Mouse (Mus musculus) left cerebral cortex, adult 2 months (tissue): ENCODE results near the gene Btc. TPM values are rescaled to one million over a fixed set of nuclear protein-coding genes. Genes with fewer than 3 reads are reported as not detected.
A peak's percentile ranks its signal among the peaks of the same experiment; 100 is the strongest.

Experiments used
- DNase-seq, 2 experiments: peaks; one replicate each; pipeline ENCODE4 v3.0.0; 2021 to 2022; ENCODE audit warnings: low spot score in 2 of 2, mixed read lengths in 1 of 2; ENCODE audit errors: extremely low spot score in 1 of 2
- H3K27ac ChIP-seq: fragments of 200-600 bp; 2 replicates; pipeline ENCODE4 v1.8.1; 2022
- H3K4me3 ChIP-seq: fragments of 200-600 bp; 2 replicates; pipeline ENCODE4 v1.8.1; 2022
- CTCF ChIP-seq: fragments of 200-600 bp; IDR thresholded peaks from 2 replicates; pipeline ENCODE4 v1.8.1; 2022; ENCODE audit warnings: antibody characterized with exemption, mild to moderate bottlenecking, moderate library complexity
- intact Hi-C: fragments of 180-260 bp; cut with DNase I; formaldehyde crosslinking; loops from one replicate; pipeline ENCODE4 v1.15.1; 2025
- long read RNA-seq, 2 experiments: library from polyadenylated mRNA; stranded (forward); transcript quantifications; one replicate each; pipeline ENCODE4 v2.0.0; 2021; ENCODE audit warnings: borderline mapping rate in 2 of 2
- total RNA-seq, 2 experiments: library from RNA; stranded (reverse); gene quantifications; 2 replicates each; pipeline ENCODE4 v1.2.3; 2021

Gene Btc
- total RNA-seq, result under 1 TPM; 0.30 to 0.50 TPM
- long read RNA-seq, experiment 1, result 0 reads
- long read RNA-seq, experiment 2, result 0 reads

DNA sequence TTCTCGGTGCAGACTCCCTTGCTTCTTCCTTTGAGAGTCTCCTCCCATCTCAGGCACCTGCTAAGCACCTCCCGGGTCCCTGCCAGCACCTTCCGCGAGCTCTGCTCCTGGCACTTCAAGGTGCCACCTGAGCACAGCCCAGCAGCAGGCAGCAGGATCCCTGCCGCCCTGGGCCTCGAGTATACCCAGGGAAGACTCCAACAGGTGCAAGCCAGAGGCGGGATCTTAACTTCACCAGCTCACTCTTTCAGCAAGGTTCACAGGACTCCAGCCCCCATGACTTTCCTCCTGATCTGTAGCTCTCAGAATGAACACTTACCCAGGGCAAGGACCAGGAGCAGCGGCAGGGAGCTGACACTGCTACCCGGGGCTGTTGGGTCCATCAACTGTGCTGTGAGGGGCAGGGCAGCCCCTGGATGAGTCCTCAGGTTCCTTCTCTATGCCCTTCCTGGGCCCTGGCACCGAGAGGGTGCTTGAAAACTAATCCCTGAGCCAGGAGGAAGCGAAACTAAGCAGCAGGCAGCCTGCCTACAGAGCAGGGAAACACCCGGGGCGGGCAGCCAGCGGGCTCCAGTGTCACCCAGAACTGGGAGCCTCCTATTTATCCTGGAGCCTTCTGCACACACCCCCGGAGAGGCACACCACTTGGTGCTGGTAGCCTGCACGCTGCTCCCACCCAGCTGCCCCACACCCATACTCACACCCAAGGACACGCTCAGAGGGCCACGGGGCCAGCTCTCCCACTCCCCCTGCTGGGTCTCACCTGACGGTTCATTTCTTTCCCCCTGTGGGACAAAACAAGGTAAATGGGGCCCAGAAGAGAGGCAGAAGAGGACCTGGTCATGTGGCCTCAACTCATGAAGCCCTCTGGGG, at the start of gene Btc:
TSS of gene Btc (minus strand) at position 656 of the 873 bp plus-strand sequence.
- peak; percentile 50 for TF ChIP-seq CTCF
- peak within 1 kb of the TSS; percentile 47 for H3K4me3 ChIP-seq
- peak; percentile 27 to 33 for DNase-seq
- intact Hi-C loops, result no loop called here
- H3K27ac ChIP-seq, result no peak within 1 kb of the TSS

DNA sequence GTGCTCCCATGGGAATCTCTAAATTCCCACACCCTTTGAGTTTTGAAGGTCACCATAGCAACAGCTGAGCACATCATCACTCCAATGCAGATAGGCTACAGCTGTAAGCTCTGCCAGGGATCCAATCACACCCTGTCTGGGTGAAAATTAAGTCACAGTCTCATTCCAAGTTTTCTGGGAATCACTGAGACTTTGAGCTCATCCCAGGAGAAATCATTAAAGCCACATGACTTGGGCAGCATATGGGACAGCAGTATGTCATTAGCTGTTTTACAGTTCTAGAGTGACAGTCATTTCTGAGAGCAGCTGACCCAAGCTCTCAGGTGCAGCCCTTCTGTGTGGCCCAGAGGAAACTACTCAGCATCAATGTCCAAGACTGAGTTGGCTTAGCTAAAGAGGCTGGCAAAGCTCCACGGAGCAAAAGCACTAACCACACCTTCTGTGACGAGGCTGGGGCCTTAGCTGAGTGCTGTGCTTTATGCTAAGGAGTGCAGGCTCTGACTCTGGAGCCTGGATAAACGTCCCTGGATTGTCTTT, 42.3 kb upstream of the Btc start:
- intact Hi-C loops, result no loop called here
- Histone ChIP-seq H3K27ac (no peak overlapping the region), H3K4me3 (no peak overlapping the region)
- DNase-seq, result no peak
- TF ChIP-seq CTCF, result no peak

DNA sequence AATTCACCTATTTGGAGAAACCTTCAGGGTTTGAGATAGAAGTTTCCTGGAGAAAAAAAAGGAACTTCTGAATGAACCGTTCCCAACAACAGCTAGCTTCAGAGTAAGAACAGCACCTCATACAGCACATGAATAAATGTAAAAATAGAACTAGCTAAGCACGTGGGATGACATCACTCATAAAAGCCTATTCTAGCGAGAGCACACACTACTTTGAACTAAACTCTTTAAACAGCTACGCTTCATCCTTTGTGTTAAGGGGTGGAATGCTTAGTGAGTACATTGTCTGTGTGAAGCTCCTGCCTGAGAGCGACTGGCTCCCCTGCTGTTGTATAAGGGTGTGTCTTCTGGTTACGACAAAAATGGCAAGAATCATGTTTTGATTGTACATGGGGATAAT, 33.8 kb upstream of the Btc start:
- no peak for DNase-seq
- Histone ChIP-seq H3K4me3 (no peak overlapping the region), H3K27ac (no peak overlapping the region)
- intact Hi-C loops, result no loop called here
- TF ChIP-seq CTCF, result no peak

DNA sequence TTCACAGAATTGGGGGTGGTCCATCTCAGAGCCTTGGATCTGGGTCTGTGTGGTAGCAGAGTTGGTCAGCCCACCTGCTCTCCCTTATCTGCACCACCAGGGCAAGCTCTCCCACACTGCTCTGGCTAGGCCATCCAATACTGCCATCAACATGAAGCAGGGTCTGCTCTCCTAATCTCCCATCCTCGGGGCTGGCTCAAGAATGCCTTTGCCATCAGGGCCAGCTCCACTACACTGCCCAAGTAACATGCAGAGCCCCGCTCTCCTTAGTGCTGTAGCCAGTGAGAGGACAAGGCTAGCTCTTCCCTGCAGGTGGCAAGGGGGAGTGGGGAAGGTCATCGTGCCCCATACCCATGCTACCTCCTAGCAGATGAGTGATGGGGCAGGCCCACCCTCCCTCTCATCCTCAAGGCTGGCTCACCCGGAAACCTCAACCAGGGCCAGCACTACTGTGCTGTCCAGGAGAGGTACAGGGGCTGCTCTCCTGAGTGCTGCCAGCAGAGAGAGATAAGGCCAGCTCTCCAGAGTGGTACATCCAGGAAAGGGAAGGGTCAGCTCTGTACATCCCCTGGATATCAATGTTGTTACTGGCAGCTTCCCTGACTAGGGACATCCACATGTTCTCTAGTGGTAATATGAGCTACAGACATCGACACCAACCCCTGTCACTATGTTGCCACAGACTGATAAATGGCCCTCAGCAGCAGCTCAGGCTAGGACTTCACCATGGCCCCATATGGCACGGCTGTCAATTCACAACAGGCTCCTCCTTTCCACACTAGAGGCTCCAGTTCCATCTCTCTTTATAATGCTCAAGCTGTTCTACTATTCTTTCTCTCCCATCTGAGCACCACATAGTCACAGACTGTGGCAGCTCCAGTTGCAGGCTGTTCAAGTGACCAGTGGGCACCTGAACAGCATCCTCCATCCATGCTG, 32.2 kb upstream of the Btc start:
- no peak overlapping the region for H3K4me3 ChIP-seq
- DNase-seq, result no peak
- H3K27ac ChIP-seq, result no peak overlapping the region
- TF ChIP-seq CTCF, result no peak
- intact Hi-C loops, result no loop called here

DNA sequence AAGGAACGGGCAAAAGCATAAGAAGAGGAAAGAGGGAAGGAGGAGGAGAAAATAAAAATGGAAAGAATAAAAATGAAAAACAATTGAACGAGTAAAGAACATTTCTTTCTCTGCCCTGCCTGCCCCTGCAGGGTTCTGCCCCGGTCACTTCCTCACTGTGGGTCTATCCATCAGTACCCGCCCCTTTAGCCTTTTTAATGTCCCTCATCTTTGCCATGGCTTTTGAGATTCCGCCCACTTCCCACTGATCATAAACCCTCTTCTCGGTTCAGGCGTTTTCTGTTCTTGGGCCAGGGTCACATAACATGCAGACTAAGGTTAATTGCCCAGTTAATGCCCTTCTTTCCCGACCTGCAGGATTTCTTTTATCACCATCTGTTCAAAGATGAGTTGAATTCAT, 25.8 kb upstream of the Btc start:
- intact Hi-C loops, result no loop called here
- Histone ChIP-seq H3K27ac (no peak overlapping the region), H3K4me3 (no peak overlapping the region)
- no peak for DNase-seq
- no peak for TF ChIP-seq CTCF

DNA sequence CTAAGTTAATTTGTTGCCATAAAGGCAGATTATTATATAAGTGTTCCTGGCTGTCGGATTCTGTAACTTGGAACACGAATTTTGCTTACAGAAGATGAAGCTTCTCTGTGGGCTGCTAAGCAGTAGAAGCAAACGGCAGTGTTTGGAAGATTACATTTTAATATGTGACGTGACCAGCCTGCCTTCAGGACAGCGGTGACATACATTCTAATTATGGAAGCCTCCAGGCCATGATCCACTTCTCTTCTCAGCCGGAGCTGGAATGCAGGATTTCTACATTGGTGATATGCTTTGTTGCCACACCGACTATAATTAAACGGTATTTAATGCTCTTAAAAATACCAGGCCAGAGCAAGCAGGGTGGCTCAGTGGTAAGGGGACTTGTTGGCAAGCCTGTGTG, 11.0 kb upstream of the Btc start:
- no peak overlapping the region for H3K4me3 ChIP-seq
- H3K27ac ChIP-seq, result peak overlapping the region; percentile 85
- intact Hi-C loops, result no loop called here
- DNase-seq, result no peak
- no peak for TF ChIP-seq CTCF

DNA sequence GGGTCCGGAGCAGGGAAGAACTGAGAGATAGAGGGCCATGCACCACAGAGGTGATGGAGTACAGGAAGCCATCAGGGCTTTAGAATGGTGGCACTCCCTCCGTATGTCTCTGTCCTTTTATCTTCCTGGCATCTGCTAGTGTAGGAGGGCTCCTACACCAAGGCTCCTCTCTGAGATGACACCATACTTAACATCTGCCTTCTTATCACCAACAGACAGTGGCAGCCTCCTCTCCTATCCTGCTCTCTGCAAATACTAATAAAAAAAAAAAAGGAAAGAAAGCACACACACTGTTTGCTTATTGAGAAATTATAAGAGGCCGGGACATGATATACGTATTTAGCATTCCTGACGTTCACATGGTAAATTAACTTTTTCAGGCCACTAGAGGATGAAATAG, 1.5 kb upstream of the Btc start:
- no peak for TF ChIP-seq CTCF
- intact Hi-C loops, result no loop called here
- Histone ChIP-seq H3K4me3 (no peak overlapping the region), H3K27ac (no peak overlapping the region)
- no peak for DNase-seq

DNA sequence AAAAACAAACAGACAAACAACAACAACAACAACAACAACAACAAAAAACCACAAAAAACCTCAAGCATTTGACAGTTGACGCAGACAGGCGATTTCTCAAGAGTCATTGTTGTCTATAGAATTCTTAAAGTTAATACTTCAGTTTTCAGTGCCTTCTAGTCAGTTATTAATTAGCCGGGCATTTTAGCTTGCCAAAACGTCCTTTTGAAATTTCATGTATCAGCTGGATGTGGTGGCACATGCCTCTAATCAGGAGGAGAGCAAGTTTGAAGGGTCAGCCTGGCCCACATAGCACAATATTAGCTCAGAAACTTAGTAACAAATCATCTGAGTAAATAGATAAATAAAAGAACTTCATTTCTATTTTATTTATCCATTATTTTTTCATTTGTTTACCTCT, 487 bp upstream of the Btc start:
- no peak for DNase-seq
- Histone ChIP-seq H3K4me3 (no peak overlapping the region), H3K27ac (no peak overlapping the region)
- TF ChIP-seq CTCF, result no peak
- intact Hi-C loops, result no loop called here

DNA sequence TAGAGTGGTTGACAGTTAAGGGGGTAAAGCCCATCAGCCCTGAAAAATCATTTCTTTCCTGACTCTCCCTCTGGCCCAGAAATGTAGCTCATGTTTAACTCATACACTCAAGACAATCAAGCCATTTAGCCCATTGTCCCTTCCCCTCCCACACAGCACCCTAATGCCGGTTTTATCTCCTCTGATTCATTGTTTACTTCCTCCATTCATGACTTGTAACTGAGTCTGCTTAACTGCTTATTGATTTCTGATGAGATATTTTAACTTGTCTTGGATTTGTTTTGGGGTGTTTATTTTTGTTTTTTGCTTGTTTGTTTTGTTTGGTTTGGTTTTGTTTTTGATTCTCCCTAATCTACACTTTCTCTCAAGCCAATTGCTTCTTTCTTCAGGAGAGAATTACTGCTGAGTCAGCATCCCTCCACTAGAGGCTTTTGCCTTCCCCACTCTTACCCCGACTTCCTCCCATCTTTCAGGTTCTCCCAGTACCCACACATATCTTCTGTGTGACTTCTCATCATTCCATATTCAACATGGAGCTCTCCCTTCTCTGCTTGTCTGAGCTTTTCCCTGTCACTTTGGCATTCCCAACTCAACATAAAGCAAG, 2.2 kb downstream of the Btc start:
- no peak for DNase-seq
- no peak overlapping the region for H3K4me3 ChIP-seq
- TF ChIP-seq CTCF, result no peak
- intact Hi-C loops, result no loop called here
- no peak overlapping the region for H3K27ac ChIP-seq

DNA sequence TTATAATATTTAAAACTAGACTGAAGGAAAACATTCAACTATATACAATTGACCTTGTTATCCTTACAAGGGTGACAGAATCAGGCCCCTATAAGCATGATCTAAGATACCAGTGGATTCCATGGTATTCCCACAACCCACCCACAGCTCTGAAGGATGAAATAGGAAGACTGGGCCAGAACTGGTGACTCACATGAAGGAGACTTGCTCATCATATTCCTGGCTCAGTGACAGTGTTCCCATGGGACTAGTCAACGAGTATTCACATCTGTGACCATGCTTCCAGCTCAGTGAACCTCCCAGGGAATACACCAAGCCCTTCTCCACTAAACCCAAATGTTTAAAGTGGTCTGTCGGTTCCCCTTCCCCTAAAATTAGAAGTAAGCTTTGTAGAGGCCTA, 27.3 kb downstream of the Btc start:
- intact Hi-C loops, result no loop called here
- no peak overlapping the region for H3K4me3 ChIP-seq
- TF ChIP-seq CTCF, result no peak
- no peak overlapping the region for H3K27ac ChIP-seq
- DNase-seq, result no peak

DNA sequence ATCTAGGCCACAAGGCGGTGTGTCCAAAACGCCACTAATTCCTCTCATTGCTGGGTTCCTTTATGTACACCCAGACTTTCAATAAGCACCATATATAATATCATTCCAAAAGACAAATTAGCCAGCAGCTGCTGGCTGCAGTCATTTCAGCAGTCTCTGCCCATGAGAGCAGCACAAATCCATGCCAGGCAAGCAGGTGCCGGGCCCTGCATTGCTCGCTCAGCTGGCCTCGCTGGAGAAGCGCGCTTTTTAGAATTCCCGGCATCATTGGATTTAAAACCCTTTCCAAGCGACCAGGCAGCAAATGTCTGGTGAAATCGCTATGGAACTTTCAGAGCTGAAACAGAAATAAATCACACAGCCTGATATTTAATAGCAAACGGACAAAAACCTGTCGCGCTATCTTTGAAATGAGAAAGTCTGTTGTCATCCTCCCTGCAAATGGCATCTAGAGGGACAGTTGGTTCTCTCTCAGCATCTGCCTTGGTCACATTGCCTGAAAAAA, 34.7 kb downstream of the Btc start:
- no peak overlapping the region for H3K27ac ChIP-seq

More for the DNA sequence above, 34.7 kb downstream of the Btc start:
- no peak overlapping the region for H3K4me3 ChIP-seq
- intact Hi-C loops, result no loop called here
- no peak for TF ChIP-seq CTCF
- no peak for DNase-seq
